Mouse (Mus musculus) frontal cortex, postnatal 25 days (tissue): Measurements from ENCODE around the gene Pvalb.

Source experiments
- DNase-seq, 2 experiments: peaks; one replicate each; pipeline ENCODE4 v3.0.0; 2022; ENCODE audit warnings: low spot score in 2 of 2

The Pvalb gene

GRCm38 (mm10) chr15:78206312-78206711 lies at the start of gene Pvalb:
Gene Pvalb, minus strand, starts transcription at chr15:78206400.
- DNase-seq: no peak

- DNase-seq: peak; percentile 33 to 43
Observed at GRCm38 (mm10) chr15:78254751-78255150, 48.6 kb upstream of the Pvalb start.

GRCm38 (mm10) chr15:78248410-78248809 lies 42.2 kb upstream of the Pvalb start:
- no peak for DNase-seq

- DNase-seq: no peak
Observed at GRCm38 (mm10) chr15:78247659-78248058, 41.5 kb upstream of the Pvalb start.

- DNase-seq: no peak
Observed at GRCm38 (mm10) chr15:78246143-78247116, 40.2 kb upstream of the Pvalb start.

DNA sequence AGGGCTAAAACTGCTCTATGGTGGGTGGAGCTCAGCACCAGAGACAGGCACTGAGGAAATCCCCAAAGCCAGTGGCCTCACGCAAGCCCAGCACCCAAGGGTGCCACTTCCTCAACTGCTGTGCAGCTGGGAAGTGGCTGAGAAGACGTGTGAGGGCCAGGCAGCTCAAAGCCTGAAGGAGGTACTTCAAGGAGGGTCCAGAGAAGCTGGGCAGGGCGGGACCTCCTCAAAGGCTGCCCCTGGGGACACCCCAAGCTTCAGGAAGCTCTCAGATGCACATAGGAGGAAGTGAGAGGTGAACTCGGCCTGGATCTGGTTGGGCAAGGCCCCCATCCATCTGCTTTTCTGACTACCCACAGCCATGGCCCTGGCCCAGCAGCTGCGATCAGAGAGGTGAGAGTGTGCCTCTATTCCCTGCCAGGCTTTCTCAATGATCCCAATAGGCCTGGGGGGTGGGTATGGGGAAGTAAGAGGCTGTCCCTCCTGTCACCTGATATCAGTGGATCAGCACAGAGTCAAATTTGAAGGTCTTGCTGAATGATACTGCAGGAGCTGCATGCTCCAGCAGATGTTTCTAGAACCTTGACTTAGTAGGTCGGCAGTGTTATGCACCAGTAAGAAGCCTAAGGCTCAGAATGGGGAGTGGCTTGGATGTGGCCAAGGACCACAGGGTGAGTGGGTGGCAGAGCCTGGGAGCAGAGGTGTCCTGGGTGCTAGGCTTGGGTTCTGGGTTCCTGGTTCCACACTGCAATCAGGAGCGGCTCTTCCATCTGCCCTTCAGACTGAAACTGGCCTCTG lies 38.7 kb upstream of the Pvalb start, which contains the start of gene Ncf4:
Gene Ncf4, plus strand, starts transcription at position 107 of the 798 bp plus-strand sequence.
- DNase-seq: no peak

GRCm38 (mm10) chr15:78243774-78244173 lies 37.6 kb upstream of the Pvalb start:
- no peak for DNase-seq

DNA sequence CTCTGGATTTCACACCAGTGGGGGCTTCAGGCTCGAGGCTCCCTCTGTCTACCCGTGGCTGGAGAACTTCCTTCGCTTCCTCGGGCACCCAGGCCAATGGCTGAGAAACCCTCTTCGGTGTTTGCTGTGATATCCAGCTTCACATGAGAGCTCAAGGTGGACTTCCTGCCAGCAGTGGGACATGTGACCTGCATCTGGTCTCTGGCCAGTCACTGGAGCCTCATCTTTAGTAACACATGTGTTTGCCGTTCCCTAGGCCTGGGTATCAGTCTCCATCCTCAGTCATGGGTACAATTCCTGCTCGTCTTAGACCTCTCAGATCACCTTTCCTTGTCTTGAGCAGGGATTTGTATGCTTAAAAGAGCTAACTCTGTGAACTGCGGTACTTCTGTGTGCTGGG lies 36.9 kb upstream of the Pvalb start:
- no peak for DNase-seq

DNA sequence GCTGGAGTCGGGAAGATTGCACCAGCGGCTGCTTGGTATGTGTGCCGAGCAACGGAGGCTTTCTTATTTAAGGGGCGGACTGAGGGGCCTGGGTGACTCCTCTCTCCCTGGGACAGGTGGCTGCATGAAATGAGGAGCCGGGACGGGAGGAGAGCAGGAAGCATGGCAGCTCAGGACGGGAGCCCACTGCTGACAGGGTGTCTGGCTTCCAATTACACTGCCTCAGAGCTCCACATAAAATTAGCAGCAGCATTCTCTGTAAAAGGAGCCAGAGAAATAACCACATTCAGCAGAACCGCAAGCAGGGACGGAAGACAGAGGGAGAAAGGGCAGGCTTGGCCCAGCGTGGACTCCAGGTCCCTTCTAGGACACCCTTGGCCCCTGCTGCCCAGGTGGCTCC lies 35.1 kb upstream of the Pvalb start:
- no peak for DNase-seq

DNA sequence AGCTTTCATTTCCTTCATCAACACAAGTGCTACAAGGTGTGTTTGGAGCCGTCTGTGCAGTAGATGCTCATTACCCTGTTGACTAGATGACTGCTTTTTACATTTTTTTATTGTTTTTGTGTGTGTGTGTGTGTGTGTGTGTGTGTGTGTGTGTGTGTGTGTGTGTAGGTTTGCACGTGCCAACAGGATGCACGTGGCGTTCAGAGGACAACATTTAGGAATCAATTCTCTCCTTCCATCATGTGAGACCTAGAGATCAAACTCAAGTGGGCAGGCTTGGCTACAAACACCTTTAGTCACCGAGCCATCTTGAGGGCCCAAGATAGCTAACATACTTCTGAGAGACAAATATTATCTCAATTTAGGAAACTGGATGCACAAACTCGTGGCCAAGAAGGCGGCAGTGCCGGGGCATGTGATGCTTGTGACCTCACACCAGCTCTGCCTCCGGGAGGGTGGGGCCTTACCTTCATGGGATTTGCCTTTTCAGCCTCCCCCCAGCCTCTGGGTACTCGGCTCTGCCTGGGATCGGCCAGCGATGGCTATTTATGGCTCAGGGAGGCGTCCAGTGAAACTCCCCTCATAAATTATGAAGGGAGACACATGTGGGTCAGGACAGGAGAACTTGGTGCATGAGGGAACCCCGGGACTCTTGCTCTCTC lies 33.9 kb upstream of the Pvalb start:
- DNase-seq: no peak

GRCm38 (mm10) chr15:78239453-78239852 lies 33.3 kb upstream of the Pvalb start:
- no peak for DNase-seq

DNA sequence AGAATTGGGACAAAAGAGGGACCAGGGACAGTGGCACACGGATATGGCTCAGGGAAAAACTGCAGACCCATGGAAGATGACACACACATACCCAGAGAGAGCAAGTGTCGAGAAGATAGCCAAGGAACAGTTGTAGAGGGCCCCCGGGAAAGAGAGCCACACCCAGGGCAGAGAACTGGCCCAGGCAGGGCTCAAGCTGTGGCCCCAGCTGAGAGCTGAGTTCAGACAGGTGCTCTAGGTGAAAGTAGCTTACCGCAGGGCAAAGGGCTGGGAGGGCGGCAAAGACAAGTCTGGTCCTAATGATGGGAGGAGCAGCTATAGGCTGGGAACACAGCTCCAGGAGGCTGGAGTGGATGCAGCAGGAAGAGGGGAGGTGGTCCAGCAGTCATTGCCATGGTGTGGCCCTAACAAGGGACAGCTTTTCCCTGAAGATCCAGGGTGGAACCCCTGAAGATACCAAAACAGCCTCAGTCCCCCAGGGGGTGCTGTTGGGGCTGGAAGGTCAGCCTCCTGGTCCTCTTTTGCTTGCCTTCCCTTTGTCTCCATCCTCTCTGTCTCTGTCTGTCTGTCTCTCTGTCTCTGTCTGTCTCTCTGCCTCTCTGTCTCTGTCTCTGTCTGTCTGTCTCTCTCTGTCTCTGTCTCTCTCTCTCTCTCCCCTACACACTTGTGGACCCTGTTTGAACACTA lies 28.8 kb upstream of the Pvalb start:
- no peak for DNase-seq

DNA sequence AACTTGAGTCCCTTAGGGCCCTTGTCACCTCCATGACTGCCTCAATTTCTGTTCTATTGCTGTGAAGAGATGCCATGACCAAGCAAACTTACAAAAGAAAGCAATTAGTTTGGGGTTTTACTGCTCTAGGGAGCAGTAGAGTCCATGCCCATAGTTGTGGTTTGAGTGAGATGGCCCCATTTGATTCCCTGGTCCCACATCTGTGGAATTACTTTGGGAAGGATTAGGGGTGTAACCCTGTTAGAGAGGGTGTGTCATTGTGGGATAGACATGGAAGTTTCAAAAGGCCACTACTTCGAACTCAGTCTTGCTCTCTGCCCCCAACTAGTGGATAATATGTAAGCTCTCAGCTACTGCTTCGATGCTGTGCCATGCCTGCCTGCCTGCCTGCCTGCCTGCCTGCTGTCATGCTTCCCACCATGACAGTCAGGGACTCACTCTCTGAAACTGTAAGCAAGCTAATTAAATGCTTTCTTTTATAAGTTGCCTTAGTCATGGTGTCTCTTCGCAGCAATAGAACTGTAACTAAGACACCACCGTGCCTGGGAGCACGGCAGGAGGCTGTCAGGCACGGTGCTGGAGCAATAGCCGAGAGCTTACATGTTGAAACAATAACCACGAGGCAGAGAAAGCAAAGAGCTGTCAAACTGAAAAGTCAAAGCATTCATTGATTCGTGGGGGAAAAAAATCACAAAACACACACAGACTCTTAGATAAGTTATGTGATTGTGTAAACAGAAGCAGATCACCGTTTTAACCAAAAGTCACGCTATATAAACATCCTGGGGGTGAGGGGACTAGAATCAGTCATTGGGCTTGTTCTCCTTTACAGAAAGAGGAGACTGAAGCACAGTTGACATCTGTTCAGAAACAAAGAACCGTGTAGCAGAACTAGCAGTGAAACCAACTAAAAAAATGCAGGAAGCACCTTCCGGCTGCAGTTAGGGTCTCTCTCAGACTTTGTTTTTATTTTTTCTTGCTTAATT lies 25.4 kb upstream of the Pvalb start:
- DNase-seq: no peak

DNA sequence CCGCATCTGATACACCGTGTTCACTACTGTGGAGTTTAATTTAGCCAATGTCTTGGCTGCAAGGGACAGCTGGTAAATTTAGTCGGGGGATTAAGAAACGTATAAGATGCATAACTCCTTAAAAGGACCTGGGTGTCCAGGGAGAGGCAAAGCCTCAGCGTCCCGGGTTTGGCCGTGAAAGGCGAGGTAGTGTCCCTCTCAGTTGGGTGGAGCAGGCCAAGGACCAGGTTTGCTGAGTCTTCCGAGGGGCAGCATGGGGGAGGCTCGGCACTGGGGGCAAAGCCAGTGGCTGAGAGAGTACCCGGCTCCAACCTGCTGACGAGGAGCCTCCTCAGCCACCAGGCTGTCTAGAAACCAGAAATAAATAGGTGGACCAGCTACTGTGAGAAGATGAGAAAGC lies 21.6 kb upstream of the Pvalb start:
- DNase-seq: no peak

DNA sequence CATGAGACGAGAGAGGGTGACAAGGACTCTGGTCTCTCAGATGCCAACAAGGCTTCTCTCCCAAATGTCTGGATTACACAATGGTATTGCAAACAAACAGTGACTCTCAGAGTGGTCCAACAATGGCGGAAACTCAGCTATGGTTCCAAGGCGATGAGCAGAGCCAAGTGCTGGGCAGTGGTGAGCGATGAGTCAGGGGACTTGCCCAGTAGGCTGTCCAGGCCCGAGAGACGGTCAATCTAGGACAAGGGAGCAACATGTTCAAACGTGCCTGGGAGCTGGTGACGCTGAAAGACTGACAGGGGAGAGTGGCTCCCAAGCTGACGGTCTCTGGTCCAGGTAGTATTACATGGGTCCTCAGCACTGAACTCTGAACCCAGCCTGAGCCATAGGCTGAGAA lies 9.1 kb upstream of the Pvalb start:
- DNase-seq: no peak

- DNase-seq: no peak
Observed at GRCm38 (mm10) chr15:78211367-78211766, 5.2 kb upstream of the Pvalb start.

GRCm38 (mm10) chr15:78210203-78210602 lies 4.0 kb upstream of the Pvalb start:
- DNase-seq: no peak

DNA sequence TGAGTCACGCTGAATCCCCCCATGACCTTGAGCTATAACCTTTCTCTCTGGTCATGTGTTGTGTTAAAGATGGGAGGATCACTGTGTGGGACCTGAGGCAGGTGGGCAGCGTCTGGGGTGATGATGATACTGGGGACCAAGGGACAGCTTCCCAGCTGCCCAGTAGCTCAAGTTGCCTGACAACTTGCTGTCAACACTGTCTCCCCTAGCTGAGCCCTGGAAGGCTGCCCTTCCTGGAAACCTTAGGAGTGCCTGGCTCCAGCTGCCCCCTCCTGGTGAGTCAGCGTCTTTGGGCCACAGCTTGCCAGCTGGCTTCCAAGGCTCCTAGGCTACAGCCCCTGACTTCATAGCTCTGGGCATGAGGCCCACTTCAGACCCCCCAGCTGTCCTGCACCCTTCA lies 1.0 kb downstream of the Pvalb start:
- DNase-seq: no peak

GRCm38 (mm10) chr15:78204053-78204847 lies 1.9 kb downstream of the Pvalb start:
- no peak for DNase-seq
